Mouse (Mus musculus) layer of hippocampus, adult 11-12 months (tissue): ENCODE data around the gene Gja10.

ENCODE experiments used
- DNase-seq: peaks from one replicate; pipeline ENCODE4 v3.0.0; 2022; ENCODE audit warnings: low spot score

Gja10 gene

GRCm38 (mm10) chr4:32602660-32603059, at the start of gene Gja10:
Gja10 (minus strand) TSS chr4:32602760.
- no peak for DNase-seq

- no peak for DNase-seq
Observed at GRCm38 (mm10) chr4:32651669-32652068, 49.1 kb upstream of the Gja10 start.

- no peak for DNase-seq
Observed at GRCm38 (mm10) chr4:32621637-32622036, 19.1 kb upstream of the Gja10 start.

- DNase-seq: peak; percentile 100
Observed at GRCm38 (mm10) chr4:32615034-32615881, 12.7 kb upstream of the Gja10 start, which contains the start of gene Casp8ap2. Casp8ap2 (plus strand) TSS chr4:32615451.

- DNase-seq: no peak
Observed at GRCm38 (mm10) chr4:32601135-32601534, 1.4 kb downstream of the Gja10 start.

DNA sequence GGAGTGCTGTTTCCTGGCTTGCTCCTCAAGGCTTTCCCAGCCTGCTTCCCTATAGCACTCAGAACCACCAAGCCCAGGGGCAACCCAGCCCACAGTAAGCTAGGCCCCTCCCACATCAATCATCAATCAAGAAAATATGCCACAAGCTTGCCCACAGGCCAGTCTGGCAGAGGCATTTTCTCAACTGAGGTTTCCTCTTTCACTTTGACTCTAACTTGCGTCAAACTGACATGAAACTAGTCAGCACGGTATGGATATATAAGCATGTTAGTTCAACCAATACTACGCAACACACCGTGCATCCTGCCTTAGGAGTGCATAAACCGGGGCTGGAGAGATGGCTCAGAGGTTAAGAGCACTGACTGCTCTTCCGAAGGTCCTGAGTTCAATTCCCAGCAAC, 14.3 kb downstream of the Gja10 start:
- no peak for DNase-seq

DNA sequence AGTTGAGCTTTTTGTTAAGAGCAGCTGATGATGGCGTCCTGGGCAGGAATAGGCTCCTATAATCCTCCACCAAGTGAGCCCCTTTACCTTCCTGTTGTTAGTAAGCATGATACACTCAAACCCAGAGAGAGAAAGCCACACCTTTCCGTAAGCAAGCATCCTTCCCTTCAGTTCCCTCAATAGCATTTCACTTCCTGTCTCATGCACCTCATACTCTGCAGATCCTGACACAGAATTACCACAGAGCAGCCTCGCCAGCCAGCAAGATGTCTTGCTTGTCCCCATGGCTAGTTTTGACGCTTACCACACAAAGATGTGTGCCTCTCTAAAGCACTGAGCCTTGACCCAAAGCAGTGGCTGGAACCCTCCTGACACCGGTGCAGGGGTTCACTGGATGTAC, 15.0 kb downstream of the Gja10 start:
- no peak for DNase-seq

GRCm38 (mm10) chr4:32586596-32586995, 16.0 kb downstream of the Gja10 start:
- DNase-seq: peak; percentile 42

DNA sequence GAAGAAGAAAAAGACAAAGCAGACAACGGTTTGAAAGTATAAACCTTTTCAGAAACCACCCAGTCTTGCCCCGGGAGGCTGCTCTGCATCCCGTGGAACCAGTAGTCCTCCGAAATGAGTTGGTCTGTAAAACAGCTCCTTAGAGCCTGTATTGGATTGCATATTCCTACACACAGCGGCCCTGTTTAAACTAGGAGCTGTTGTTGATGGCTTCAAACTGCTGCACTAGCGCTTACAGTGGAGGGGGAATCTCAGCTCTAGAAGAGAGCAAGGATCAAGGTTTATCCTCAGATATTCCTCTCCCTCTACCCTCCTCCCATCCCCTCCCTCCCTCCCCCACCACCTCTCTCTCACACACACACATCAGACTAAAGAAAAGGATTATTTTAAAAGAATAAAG, 18.4 kb downstream of the Gja10 start:
- DNase-seq: no peak

DNA sequence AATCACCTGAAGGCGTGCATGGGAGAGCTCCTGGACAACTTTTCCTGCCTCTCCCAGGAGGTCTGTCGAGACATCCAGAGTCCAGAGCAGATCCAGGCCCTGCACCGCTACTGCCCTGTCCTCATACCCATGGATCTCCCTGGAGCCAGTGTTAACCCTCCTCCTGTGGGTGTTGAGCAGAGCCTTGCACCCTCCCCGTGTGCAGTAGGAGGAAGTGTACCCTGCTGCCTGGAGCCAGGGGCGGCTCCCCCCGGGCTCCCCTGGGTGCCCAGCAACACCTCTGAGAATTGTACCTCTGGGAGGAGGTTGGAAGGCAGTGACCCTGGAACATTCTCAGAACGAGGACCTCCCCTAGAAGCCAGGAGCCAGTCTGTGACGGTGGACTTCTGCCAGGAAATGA, 22.7 kb downstream of the Gja10 start:
- no peak for DNase-seq

DNA sequence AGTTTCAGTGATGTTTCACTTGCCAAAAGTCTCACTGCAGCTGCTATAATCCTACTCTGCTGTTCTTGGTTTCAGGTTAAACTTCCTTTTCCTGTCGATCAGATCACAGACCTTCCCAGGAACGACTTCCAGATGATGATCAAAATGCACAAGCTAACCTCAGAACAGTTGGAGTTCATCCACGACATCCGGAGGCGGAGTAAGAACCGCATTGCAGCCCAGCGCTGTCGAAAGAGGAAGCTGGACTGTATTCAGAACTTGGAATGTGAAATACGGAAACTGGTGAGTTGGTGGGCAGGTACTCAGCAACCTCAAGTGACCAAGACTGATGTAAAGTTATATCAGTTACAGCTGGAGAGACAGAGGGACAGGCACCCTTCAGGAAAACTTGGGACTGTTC, 27.4 kb downstream of the Gja10 start:
- DNase-seq: no peak

DNA sequence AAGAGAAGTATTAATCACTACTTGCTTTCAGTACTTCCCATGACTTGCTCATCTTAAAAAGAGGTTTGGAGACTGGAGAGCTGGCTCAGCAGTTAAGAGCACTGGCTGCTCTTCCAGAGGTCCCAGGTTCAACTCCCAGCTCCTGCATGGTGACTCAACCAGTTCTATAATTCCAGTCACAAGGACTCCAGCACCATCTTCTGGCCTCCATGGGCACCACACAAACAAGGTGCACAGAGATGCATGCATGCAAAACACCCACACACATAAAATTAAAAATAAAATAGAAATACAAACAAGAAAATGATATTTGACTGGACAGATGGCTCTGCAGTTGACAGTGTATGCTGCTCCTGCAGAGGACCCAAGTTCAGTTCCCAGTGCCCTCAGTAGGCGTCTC, 28.0 kb downstream of the Gja10 start:
- no peak for DNase-seq

- no peak for DNase-seq
Observed at GRCm38 (mm10) chr4:32573586-32573985, 29.0 kb downstream of the Gja10 start.

- peak; percentile 49 for DNase-seq
Observed at GRCm38 (mm10) chr4:32572118-32572517, 30.4 kb downstream of the Gja10 start.

- DNase-seq: no peak
Observed at GRCm38 (mm10) chr4:32571441-32571840, 31.1 kb downstream of the Gja10 start.

DNA sequence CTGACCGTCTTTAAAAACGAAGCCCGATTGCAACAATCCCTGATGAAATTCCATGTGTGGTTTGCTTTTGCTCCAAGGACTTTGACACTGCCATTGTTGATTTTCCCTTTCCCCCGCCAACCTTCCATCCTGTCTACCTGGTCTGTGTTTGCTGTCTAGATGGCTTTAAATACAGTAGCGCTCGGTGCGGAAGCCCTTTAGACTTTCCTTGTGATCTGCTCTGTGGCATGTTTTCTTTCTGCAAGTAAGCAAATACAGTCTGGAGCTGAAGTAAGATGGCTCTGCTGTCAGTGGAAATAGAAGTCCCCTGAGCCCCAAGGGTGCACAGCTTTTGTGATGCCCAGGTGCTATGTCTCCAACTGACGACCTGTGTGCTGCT, 31.6 kb downstream of the Gja10 start:
- DNase-seq: no peak

DNA sequence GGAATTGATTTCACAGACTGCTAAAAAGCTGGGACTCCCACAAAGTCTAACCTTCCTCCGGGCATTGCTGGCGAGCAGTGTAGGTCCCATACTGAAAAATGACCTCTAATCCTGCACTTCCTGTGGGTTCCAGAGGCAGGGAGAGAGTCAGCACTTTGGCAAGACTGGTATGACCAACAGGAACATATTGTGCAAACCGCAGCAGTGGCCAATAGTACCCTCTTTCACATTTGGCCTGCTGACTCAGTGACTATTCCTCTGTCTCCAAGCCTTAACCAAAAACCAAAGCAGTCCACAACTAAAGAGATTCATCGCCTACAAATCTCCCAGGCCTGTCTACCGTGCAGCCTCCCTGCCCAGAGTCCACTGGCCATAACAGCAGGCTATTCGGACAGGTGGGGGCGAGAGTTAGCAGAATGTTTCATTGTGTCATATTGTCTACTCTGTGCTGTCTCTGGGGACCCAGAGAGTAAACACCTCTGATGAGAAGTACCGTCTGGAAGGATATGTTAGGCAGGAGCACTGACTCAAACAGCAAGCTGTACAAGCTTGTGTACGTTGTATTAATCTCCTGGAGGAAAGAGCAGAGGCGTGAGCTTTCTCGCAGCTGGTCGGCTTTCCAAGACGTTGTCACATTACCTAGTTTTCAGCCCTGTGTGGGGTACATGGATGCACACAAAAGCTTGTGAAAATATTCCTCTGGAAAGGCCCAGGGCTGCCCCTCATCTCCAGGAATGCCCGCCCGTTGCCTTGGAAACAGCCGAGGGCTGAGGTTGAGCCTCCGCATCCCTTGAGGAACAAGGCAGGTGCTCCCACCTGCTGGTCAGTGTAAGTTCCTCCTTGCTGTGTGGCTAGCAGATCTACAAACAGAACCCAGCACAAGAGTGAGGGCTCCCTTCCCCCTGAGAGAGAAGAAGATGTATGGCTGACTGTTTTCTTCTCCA, 32.3 kb downstream of the Gja10 start:
- peak; percentile 52 for DNase-seq

GRCm38 (mm10) chr4:32569054-32569453, 33.5 kb downstream of the Gja10 start:
- DNase-seq: no peak

GRCm38 (mm10) chr4:32564918-32565317, 37.6 kb downstream of the Gja10 start:
- peak; percentile 35 for DNase-seq

DNA sequence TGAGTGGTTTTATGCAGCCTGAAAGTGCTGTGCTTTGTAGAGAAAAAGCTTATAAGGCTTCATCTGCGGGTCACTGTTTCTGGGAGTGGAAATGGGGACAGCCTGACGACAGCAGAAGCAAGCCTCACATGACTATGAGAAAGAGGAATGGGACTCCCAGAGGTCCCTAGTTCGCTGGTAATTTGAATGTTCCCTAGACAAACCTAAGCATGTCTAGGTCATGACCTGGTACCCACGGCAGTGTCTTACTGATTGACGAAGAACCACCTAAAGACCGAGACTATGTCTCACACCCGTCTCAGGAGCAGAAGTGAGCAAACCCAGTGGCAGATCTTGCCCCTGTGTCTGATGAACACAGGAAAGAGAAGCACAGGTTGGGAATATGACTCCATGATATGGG, 38.1 kb downstream of the Gja10 start:
- no peak for DNase-seq

DNA sequence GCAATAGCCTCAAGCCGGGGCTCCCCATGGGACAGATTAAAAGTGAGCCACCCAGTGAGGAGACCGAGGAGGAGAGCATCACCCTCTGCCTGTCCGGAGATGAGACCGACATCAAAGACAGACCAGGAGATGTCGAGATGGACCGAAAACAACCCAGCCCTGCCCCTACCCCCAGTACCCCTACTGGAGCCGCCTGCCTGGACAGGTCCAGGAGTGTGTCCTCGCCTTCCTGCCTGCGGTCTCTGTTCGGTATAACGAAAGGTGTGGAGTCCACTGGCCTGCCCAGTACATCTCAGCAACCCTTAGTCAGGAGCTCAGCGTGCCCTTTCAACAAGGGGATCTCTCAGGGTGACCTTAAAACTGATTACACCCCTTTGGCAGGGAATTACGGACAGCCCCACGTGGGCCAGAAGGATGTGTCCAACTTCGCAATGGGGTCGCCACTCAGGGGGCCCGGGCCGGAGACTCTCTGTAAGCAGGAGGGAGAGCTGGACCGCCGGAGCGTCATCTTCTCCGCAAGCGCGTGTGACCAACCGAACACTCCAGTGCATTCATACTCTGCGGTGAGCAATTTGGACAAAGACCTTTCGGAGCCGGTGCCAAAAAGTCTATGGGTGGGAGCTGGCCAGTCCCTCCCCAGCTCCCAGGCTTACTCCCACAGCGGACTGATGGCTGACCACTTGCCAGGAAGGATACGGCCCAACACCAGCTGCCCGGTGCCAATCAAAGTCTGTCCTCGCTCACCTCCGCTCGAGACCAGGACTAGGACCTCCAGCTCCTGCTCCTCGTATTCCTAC, 40.0 kb downstream of the Gja10 start:
- no peak for DNase-seq

GRCm38 (mm10) chr4:32561555-32562095, 40.9 kb downstream of the Gja10 start:
- peak; percentile 81 for DNase-seq
